Mouse (Mus musculus): ENCODE results near the gene Svop.
A peak's percentile ranks its signal among the peaks of the same experiment; 100 is the strongest.

Gene Svop

GRCm38 (mm10) chr5:114091057-114091807 is at the start of gene Svop:
TSS of gene Svop (minus strand) at chr5:114091570.
- DNase-seq (ENCODE audit: low spot score), result peak; percentile 88

- DNase-seq (ENCODE audit: low spot score), result peak; percentile 90
Measured at GRCm38 (mm10) chr5:114139175-114139574, 47.8 kb upstream of the Svop start.

- DNase-seq (ENCODE audit: low spot score), result peak; percentile 64
Measured at GRCm38 (mm10) chr5:114138277-114139164, 47.2 kb upstream of the Svop start.

- peak; percentile 70 for DNase-seq (ENCODE audit: low spot score)
Measured at GRCm38 (mm10) chr5:114137481-114138276, 46.3 kb upstream of the Svop start.

- DNase-seq (ENCODE audit: low spot score), result no peak
Measured at GRCm38 (mm10) chr5:114135516-114135915, 44.1 kb upstream of the Svop start.

- DNase-seq (ENCODE audit: low spot score), result peak; percentile 85
Measured at GRCm38 (mm10) chr5:114134091-114134534, 42.7 kb upstream of the Svop start.

- DNase-seq (ENCODE audit: low spot score), result no peak
Measured at GRCm38 (mm10) chr5:114132841-114133240, 41.5 kb upstream of the Svop start.

- DNase-seq (ENCODE audit: low spot score), result peak; percentile 83
Measured at GRCm38 (mm10) chr5:114131521-114131840, 40.1 kb upstream of the Svop start.

- DNase-seq (ENCODE audit: low spot score), result peak; percentile 96
Measured at GRCm38 (mm10) chr5:114130698-114131520, 39.5 kb upstream of the Svop start.

- DNase-seq (ENCODE audit: low spot score), result peak; percentile 89
Measured at GRCm38 (mm10) chr5:114130211-114130605, 38.8 kb upstream of the Svop start, which contains the start of gene Ung. TSS of gene Ung (plus strand) at chr5:114130386.

GRCm38 (mm10) chr5:114129550-114130210 is 38.3 kb upstream of the Svop start:
- no peak for DNase-seq (ENCODE audit: low spot score)

GRCm38 (mm10) chr5:114127374-114128349 is 36.3 kb upstream of the Svop start, which contains the start of gene Alkbh2:
TSS of gene Alkbh2 (minus strand) at chr5:114128218.
- peak; percentile 94 for DNase-seq (ENCODE audit: low spot score)

GRCm38 (mm10) chr5:114126499-114127244 is 35.3 kb upstream of the Svop start:
- DNase-seq (ENCODE audit: low spot score), result no peak

- no peak for DNase-seq (ENCODE audit: low spot score)
Measured at GRCm38 (mm10) chr5:114126008-114126407, 34.6 kb upstream of the Svop start.

GRCm38 (mm10) chr5:114119806-114120205 is 28.4 kb upstream of the Svop start:
- no peak for DNase-seq (ENCODE audit: low spot score)

- DNase-seq (ENCODE audit: low spot score), result no peak
Measured at GRCm38 (mm10) chr5:114116586-114116985, 25.2 kb upstream of the Svop start.

GRCm38 (mm10) chr5:114115030-114115429 is 23.7 kb upstream of the Svop start:
- no peak for DNase-seq (ENCODE audit: low spot score)

GRCm38 (mm10) chr5:114113334-114113733 is 22.0 kb upstream of the Svop start:
- no peak for DNase-seq (ENCODE audit: low spot score)

Measured in testis, postnatal 10 days (tissue).